Mouse (Mus musculus): ENCODE measurements at regions not wholly inside any gene's neighbourhood (a gene's known extent, or its start where the extent isn't known, plus 50 kb on each side); places are given as distances from the start of the nearest gene placed in this dataset.

- TF ChIP-seq POLR2A (IDR thresholded peaks at IDR 0.05; ENCODE audit: control insufficient read depth, low read depth, low read length) (no peak), CTCF (IDR thresholded peaks at IDR 0.05; ENCODE audit: control insufficient read depth, insufficient read depth, insufficient replicate concordance, low read depth, low read length) (no peak)
These were observed 68.9 kb upstream of the Dph5 start for GRCm38 (mm10) chr3:115818734-115819133.
